Mouse (Mus musculus) G1E (cell line): ENCODE data around the gene Mael. TPM values are rescaled to one million over a fixed set of nuclear protein-coding genes. Genes with fewer than 3 reads are reported as not detected.
A peak's percentile ranks its signal among the peaks of the same experiment; 100 is the strongest.

Source experiments
- ATAC-seq: 2 replicates; pipeline ENCODE4 v1.8.0; 2016; ENCODE audit warnings: mild to moderate bottlenecking; ENCODE audit not compliant: insufficient number of reproducible peaks, poor library complexity, low FRiP score, severe bottlenecking; ENCODE audit errors: extremely low read depth
- DNase-seq: peaks from one replicate; pipeline ENCODE4 v3.0.0; 2012; ENCODE audit warnings: low spot score
- H3K27me3 ChIP-seq: 2 replicates; pipeline ENCODE4 v1.6.1; 2012; ENCODE audit warnings: mild to moderate bottlenecking, low read length, inconsistent platforms; ENCODE audit not compliant: insufficient read depth
- H3K36me3 ChIP-seq: replicated peaks from 2 replicates; pipeline ENCODE3; 2012; ENCODE audit warnings: mild to moderate bottlenecking, inconsistent platforms
- H3K4me1 ChIP-seq: 2 replicates; pipeline ENCODE4 v1.6.1; 2012; ENCODE audit warnings: low read depth, low read length, inconsistent platforms, mixed read lengths; ENCODE audit not compliant: insufficient read depth
- H3K4me3 ChIP-seq: 2 replicates; pipeline ENCODE4 v1.5.1; 2012; ENCODE audit warnings: low read depth, mild to moderate bottlenecking, inconsistent platforms, low read length, moderate library complexity, mixed read lengths
- H3K9me3 ChIP-seq: replicated peaks from 2 replicates; pipeline ENCODE4 v1.6.1; 2012; ENCODE audit warnings: inconsistent platforms
- CTCF ChIP-seq: IDR thresholded peaks from 2 replicates; pipeline ENCODE4 v1.5.1; 2012; ENCODE audit warnings: low read depth, low read length, inconsistent platforms, mixed read lengths
- GATA1 ChIP-seq: IDR thresholded peaks from 2 replicates; pipeline ENCODE4 v1.6.1; 2012; ENCODE audit warnings: borderline replicate concordance, low read length, inconsistent platforms, mixed read lengths
- GATA2 ChIP-seq: IDR thresholded peaks from 2 replicates; pipeline ENCODE4 v1.6.1; 2012; ENCODE audit warnings: low read depth, low read length, inconsistent platforms, borderline replicate concordance
- POLR2AphosphoS5 ChIP-seq: IDR thresholded peaks from 2 replicates; pipeline ENCODE4 v1.6.1; 2012; ENCODE audit warnings: low read depth, low read length, inconsistent platforms; ENCODE audit not compliant: insufficient replicate concordance
- TAL1 ChIP-seq: conservative IDR thresholded peaks from 2 replicates; pipeline ENCODE4 v1.6.1; 2012; ENCODE audit warnings: low read depth, low read length, inconsistent platforms, mixed read lengths
- polyA plus RNA-seq: library from polyadenylated mRNA; stranded (reverse); fragments of >175 nt; gene quantifications from 2 replicates; pipeline ENCODE4 v1.2.3, GENCODE M21; 2012
- total RNA-seq, 2 experiments: library from RNA; stranded (forward) in 1 of 2; stranded (reverse) in 1 of 2; fragments of 200-1000 nt in 1 of 2; fragments of >200 nt in 1 of 2; fragmentation: Nextera tagmentation in 1 of 2; gene quantifications; 2 replicates each; pipeline ENCODE4 v1.2.3; 2014 to 2017

Mael gene
- total and polyA plus RNA-seq, 3 experiments, result 0.16 TPM; not detected in 2

DNA sequence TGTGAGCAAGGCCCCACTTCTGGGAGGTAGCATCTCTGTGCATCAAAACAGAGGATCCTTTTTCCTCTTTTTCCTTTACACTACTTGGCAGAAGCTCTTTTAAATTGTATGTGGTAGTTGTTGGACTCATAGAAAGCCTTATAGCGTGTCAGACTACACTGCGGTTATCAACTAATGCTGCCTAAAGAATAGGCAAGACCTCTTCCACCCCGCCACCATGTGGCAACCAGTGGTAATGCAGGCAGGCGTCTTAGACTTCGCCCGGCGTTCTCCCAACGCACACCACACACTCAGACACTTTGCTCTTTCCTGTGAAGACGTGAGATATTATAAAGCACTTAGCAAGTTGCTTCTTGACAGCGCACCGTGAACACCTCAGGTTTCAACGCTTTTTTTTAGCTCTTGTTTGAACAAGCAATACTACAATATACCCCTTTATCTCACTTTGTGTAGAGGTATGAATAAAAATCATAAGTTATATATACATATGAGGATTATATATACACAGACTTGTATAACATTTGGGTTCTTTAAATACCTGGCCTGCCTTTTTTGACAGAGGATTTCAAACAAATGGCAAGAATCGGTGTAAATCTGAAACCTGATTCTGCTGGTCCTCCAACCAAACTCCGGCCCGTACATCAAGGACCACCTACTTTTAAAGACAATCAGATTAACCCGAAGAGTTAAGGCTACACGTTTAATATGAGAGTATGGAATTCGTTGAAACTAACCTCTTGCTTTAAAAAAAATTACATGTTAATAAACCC lies 85.0 kb downstream of the Mael start:
- Histone ChIP-seq H3K27me3 (peaks cover 10% of the 10 kb centered on the region; the same call in 1 of the 2 replicates), H3K36me3 (no peaks in the 10 kb centered on the region), H3K4me3 (no peak overlapping the region), H3K9me3 (peaks cover 9% of the 10 kb centered on the region), H3K4me1 (peaks cover 38% of the 10 kb centered on the region)
- TF ChIP-seq GATA2, result no peak
- TF ChIP-seq CTCF, result peak; percentile 95
- ATAC-seq (peak; percentile 66), DNase-seq (peak; percentile 66)

DNA sequence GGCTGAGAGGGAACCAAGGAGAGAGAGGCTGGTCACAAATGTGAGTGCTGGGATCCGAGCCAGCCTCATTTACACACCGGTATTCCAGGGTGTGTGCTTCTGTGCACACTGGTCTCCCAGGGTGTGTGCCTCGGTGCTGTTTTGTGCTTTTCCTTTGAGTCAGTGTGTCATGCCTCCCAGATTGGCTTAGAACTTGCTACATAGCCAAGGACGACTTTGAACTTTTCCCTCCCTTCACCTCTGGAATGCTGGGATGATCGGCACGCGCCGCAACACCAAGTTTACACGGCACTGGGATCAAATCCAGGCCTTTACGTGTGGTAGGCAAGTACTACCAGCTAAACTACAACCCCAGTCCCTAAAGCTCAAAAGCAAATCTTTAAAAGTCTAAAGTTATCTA lies 86.5 kb downstream of the Mael start:
- Histone ChIP-seq H3K9me3 (peaks cover 9% of the 10 kb centered on the region), H3K4me3 (no peak overlapping the region), H3K36me3 (no peaks in the 10 kb centered on the region), H3K4me1 (peaks cover 44% of the 10 kb centered on the region), H3K27me3 (no peaks in the 10 kb centered on the region; the same call in 1 of the 2 replicates)
- no peak for DNase-seq
- ATAC-seq, result no peak
- TF ChIP-seq GATA1, result no peak
- TF ChIP-seq CTCF, result no peak
- TF ChIP-seq GATA2, result no peak
- TF ChIP-seq TAL1, result no peak
- no peak for TF ChIP-seq POLR2AphosphoS5

DNA sequence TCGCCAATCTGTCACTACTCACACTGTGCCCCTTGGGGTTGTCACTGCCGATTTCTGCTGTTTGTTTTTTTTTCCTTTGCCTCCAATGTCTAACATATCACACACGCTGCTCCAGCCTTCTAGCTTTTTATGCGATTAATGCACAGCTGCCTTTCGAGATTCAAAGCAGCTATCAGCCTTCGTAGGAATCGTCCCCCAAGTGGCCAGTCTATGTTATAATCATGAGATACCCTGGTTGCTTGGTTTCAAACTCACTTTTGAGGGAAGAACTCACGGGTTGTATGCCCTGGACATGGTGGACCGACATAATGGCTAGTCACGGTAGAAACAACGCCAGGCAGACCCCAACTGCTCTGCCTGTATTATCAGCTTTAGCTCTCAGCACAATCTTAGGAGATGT lies 87.2 kb downstream of the Mael start:
- H3K36me3 ChIP-seq, result no peaks in the 10 kb centered on the region
- DNase-seq, result no peak
- no peak overlapping the region for H3K4me3 ChIP-seq
- H3K4me1 ChIP-seq, result peaks cover 48% of the 10 kb centered on the region
- TF ChIP-seq TAL1, result no peak
- no peak for TF ChIP-seq GATA1
- no peak for TF ChIP-seq POLR2AphosphoS5
- TF ChIP-seq CTCF, result no peak
- TF ChIP-seq GATA2, result no peak
- H3K9me3 ChIP-seq, result peaks cover 9% of the 10 kb centered on the region
- ATAC-seq, result no peak
- no peaks in the 10 kb centered on the region; the same call in 1 of the 2 replicates for H3K27me3 ChIP-seq

Other genes starting within 250 kb of the Mael start
- gene Pou2f1, start 236.1 kb downstream of the Mael start, total RNA-seq (2014; fragmentation: Nextera tagmentation), result 51.0 and 57.1 TPM in 2 replicates
- gene Pou2f1, start 236.1 kb downstream of the Mael start, total RNA-seq (2017), result 13.8 and 17.3 TPM in 2 replicates
- 15.7 and 16.0 TPM in 2 replicates for gene Pou2f1, start 236.1 kb downstream of the Mael start, polyA plus RNA-seq
- gene Dusp27, start 110.8 kb downstream of the Mael start, total RNA-seq (2014; fragmentation: Nextera tagmentation), result not detected in 2 replicates
- gene Dusp27, start 110.8 kb downstream of the Mael start, total RNA-seq (2017), result under 0.01 and 0.11 TPM in 2 replicates
- gene Dusp27, start 110.8 kb downstream of the Mael start, polyA plus RNA-seq, result not detected in 2 replicates
- not detected in 2 replicates for gene Gpa33, start 108.5 kb downstream of the Mael start, total RNA-seq (2014; fragmentation: Nextera tagmentation)
- 0.05 TPM in 1 of 2 replicates, not detected in the other for gene Gpa33, start 108.5 kb downstream of the Mael start, total RNA-seq (2017)
- gene Gpa33, start 108.5 kb downstream of the Mael start, polyA plus RNA-seq, result not detected in 2 replicates
- not detected in 2 replicates for gene Ildr2, start 15.4 kb upstream of the Mael start, total RNA-seq (2014; fragmentation: Nextera tagmentation)
- 0.06 and 0.11 TPM in 2 replicates for gene Ildr2, start 15.4 kb upstream of the Mael start, total RNA-seq (2017)
- gene Ildr2, start 15.4 kb upstream of the Mael start, polyA plus RNA-seq, result 0.01 TPM in 1 of 2 replicates, not detected in the other
- gene Tada1, start 140.3 kb upstream of the Mael start, total RNA-seq (2014; fragmentation: Nextera tagmentation), result 27.8 and 31.4 TPM in 2 replicates
- 41.3 and 49.4 TPM in 2 replicates for gene Tada1, start 140.3 kb upstream of the Mael start, total RNA-seq (2017)
- gene Tada1, start 140.3 kb upstream of the Mael start, polyA plus RNA-seq, result 15.4 and 18.3 TPM in 2 replicates
- not detected in 2 replicates for gene Pogk, start 171.1 kb upstream of the Mael start, total RNA-seq (2014; fragmentation: Nextera tagmentation)
- gene Pogk, start 171.1 kb upstream of the Mael start, total RNA-seq (2017), result 0.12 and 0.22 TPM in 2 replicates
- not detected in 2 replicates for gene Pogk, start 171.1 kb upstream of the Mael start, polyA plus RNA-seq